Mouse (Mus musculus) brain, embryonic 14.5 days (tissue): ENCODE data around the gene Mrtfb.

ENCODE experiments used
- CTCF ChIP-seq: fragments of 200-500 bp; IDR thresholded peaks from 2 replicates; pipeline ENCODE4 v1.5.1; 2012; ENCODE audit warnings: inconsistent platforms, mild to moderate bottlenecking, moderate library complexity, borderline replicate concordance; ENCODE audit not compliant: insufficient read depth, insufficient read length; ENCODE audit errors: extremely low read depth
- POLR2A ChIP-seq: fragments of 200-500 bp; IDR thresholded peaks from 2 replicates; pipeline ENCODE4 v1.6.1; 2012; ENCODE audit warnings: mild to moderate bottlenecking, inconsistent platforms, borderline replicate concordance; ENCODE audit not compliant: poor library complexity, insufficient read depth, insufficient read length, severe bottlenecking; ENCODE audit errors: extremely low read depth

DNA sequence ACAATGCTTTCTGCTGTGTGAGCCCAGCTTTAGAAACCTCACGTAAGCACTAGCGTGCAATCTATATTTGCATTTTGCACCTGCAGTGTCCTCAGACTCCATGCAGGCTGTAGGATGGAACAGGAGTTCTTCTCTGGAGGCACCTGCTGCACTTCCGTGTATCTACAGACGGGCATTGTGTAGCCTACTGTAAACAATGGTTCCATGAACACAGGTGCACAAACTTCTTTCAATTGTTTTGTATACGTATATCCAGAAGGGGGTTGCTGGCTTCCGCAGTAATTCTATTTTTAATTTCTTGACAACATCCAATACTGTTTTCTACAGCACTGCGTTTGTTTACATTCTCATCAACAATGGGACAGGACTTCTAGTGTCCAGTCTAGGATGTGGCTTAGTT is 24.2 kb upstream of the Mrtfb start:
- no peak for TF ChIP-seq CTCF
- no peak for TF ChIP-seq POLR2A
